Mouse (Mus musculus) gastrocnemius, adult 18-20 months (tissue): ENCODE measurements around the gene Ctf1. TPM values are rescaled to one million over a fixed set of nuclear protein-coding genes. Genes with fewer than 3 reads are reported as not detected.
A peak's percentile ranks its signal among the peaks of the same experiment; 100 is the strongest.
"Not testable (repeated sequence)": the region's sequence is repeated elsewhere in the genome, so short reads cannot be mapped to it uniquely, and the experiment has no call there.

Source experiments
- DNase-seq: peaks from one replicate; pipeline ENCODE4 v3.0.0; 2021; ENCODE audit warnings: low spot score
- total RNA-seq, 2 experiments: library from RNA; stranded (reverse); gene quantifications; 2 replicates each; pipeline ENCODE4 v1.2.3; 2021

The Ctf1 gene
- total RNA-seq, 2 experiments from 2014 or later = 17.3 to 17.5 TPM

GRCm38 (mm10) chr7:127730170-127730569, 17.6 kb downstream of the Ctf1 start:
- no peak for DNase-seq

DNA sequence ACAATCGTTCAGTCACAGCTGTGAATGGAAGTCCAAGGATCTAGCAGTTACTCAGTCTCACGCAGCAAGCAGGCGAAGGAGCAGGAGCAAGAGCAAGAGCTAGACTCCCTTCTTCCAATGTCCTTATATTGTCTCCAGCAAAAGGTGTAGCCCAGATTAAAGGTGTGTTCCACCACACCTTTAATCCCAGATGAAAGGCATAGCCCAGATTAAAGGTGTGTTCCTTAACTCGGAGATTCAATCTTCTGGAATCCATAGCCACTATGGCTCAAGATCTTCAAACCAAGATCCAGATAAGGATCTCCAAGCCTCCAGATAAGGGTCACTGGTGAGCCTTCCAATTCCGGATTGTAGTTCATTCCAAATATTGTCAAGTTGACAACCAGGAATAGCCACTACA, 19.5 kb downstream of the Ctf1 start, which contains the start of gene Ctf2:
Gene Ctf2 (minus strand): TSS at position 101 of the 400 bp plus-strand sequence.
- DNase-seq = not testable (repeated sequence)

- DNase-seq = peak; percentile 65
Measured at GRCm38 (mm10) chr7:127744366-127745045, 32.0 kb downstream of the Ctf1 start, which contains the start of gene Fbxl19. Gene Fbxl19 (plus strand): TSS chr7:127744543.

- DNase-seq = peak; percentile 96
Measured at GRCm38 (mm10) chr7:127745251-127745651, 32.7 kb downstream of the Ctf1 start.

DNA sequence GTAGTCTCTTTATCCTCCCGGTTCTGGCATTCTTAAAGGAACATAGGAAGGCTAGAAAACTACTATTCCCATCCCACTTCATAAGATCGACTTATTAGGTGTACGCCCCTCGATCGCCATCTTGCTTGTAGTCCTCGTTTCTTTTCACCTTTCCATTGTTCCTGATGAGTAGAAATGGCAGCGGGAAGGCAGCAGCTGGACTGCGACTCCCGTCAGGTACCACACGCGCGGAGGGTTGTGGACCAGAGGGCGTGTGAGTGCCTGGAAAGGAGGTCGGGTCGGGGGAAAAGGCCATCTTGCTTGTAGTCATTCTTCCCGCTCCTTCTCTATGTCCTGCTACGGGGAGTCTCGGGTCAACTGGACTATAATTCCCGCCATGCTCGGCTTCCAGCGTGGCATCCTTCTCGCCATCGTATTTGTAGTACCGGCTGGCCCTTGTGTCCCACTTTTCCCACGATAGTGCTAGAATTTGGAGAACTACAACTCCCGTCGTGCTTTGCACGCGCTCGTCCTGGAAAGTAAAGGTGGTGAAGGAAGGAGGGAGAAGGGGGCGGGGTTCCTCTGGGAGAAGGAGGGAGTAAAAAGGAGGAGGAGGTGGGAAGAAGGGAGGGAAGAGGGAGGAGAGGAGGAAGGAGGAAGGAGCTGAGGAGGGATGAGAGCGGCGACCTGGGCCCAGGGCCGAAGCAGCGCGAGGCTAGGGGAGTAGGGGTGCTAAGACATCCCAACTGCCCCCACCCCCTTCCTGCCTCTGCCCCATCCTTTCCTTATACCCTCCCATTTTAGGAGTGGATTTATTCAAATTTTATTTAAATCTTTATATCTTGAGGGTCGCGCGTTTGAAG, 33.3 kb downstream of the Ctf1 start:
- peak; percentile 98 for DNase-seq

- DNase-seq = no peak
Measured at GRCm38 (mm10) chr7:127746494-127747491, 34.3 kb downstream of the Ctf1 start.

DNA sequence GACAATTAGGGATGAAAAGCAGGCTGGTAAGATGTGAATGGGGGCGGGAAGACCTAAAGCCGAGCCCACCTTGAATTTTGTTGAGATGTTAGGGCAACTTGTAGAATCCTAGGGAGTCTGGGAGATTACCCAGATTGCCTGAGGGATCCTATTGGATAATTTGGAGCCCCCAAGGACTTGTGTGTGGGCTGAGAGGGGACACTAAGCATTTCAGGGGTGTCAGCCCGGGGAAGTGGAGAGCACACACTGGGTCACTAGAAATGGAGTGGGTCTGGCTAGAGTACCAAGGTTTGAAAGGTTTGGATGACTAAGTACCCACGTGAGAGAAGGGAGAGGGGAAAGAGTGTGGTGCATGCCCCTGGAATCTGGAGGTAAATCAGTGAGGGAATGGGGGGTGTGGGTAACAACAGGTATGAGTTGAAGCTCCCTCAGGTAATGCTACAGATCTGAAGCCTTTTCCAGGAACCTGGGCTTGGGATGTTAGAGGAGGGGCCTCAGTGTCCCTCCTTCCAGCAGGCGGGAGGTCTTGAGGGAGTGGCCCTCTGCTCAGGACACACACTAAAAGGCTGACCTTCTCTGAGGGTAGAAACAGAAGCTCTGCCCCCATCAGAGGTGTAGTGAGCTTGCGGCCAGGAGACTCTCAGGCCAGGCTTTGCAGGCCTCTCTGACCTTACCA, 35.2 kb downstream of the Ctf1 start:
- no peak for DNase-seq

- no peak for DNase-seq
Measured at GRCm38 (mm10) chr7:127748235-127748560, 35.7 kb downstream of the Ctf1 start.

DNA sequence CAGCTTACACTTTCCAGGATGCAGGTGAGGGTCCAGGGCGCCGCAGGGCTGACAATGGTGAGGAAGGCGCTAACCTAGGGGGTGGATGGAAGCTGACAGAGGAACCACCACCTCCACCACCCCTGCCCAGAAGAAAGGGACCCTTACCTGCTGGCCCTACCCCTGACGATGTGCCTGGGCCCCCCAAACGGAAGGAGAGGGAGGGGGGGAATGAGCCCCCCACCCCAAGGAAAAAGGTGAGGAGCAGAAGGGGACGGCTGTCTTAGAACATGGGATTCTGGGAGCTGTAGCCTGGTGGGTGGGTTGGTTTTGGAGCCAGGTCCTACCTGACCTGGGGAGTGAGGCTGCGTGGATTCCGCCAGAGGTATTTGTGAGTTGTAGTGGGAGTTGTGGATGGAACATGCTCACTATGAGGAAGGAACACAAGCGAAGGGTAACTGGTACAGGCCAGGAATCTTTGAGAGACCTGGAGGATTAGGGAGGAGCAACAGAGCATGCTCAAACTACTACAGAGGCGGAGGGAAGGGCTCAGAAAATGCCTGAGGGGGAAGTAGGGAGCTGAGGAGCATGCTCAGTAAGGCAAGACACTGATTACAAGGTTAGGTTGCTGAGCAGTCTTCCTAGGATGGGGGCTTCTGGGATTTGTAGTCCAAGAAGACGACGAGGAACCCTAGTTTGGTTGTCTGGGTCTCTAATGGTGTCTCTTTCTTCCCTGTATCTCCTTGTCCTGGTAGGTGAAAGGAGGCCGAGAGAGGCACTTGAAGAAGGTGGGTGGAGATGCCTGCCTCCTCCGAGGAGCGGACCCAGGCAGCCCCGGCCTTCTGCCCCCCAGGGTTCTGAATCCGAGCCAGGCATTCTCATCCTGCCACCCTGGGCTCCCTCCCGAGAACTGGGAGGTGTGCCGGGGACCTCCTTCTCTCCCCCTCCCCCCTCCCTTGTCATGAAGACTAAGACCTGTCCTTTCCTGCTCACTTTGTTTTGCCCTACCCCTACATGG, 37.9 kb downstream of the Ctf1 start:
- no peak for DNase-seq

DNA sequence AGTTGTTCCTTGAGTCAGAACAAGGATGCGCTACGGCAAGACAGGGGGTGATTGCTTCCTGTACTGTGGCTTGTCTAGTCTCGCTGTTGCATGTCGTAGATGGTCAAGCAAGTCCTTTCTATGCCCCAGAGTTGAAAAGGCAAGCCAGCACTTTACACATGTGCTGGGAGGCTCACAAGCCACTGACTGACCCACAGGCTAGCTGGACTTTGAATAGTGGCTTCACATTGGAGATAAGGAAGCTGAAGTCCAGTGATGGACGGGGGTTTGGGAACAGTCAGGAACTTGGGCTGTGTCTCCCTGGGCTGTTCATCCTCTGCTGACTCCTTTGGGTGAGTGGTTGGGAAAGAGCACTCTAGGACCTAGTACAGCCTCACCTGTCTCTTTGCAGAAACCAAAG, 39.1 kb downstream of the Ctf1 start:
- no peak for DNase-seq

- no peak for DNase-seq
Measured at GRCm38 (mm10) chr7:127752069-127752468, 39.5 kb downstream of the Ctf1 start.

- no peak for DNase-seq
Measured at GRCm38 (mm10) chr7:127753158-127753557, 40.6 kb downstream of the Ctf1 start.

GRCm38 (mm10) chr7:127753741-127754140, 41.2 kb downstream of the Ctf1 start:
- no peak for DNase-seq

- no peak for DNase-seq
Measured at GRCm38 (mm10) chr7:127759716-127760115, 47.2 kb downstream of the Ctf1 start.

GRCm38 (mm10) chr7:127760478-127760877, 47.9 kb downstream of the Ctf1 start:
- no peak for DNase-seq

DNA sequence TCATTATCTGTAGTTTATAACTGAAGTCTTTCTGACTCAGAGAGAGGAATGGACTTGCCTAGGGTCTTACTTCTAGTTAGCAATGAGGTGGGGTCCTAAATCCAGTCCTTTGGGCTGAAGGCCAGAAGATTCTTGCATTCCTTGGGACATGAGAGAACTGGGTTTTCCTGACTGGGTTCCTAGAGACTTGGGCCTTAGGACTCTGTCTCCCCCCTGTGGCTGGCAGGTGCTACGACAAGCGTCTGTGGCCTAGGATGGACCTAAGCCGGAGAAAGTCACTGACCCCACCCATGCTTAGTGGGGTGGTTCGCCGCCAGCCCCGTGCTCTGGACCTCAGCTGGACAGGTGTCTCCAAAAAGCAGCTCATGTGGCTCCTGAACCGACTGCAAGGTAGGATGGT, 48.5 kb downstream of the Ctf1 start:
- DNase-seq = peak; percentile 82

DNA sequence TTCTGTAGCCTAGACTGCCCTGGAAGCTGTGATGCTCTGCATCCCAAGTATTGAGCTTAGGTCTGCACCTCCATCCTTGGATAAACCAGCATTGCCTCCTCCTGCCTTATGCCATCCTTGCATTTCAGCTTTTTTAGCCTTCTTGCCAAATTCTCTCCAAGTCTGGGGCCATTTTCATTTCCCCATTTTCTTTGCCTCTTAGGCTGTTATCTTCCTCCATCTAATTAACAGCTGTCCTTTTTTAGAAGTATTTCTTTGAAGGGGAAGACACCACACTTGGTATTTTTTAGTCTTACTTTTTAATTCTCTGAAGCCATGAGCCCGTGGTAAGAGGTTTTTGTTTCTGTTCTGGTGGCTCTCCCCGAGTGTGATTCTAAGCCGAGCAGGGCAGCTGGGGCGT, 51.1 kb downstream of the Ctf1 start:
- no peak for DNase-seq

DNA sequence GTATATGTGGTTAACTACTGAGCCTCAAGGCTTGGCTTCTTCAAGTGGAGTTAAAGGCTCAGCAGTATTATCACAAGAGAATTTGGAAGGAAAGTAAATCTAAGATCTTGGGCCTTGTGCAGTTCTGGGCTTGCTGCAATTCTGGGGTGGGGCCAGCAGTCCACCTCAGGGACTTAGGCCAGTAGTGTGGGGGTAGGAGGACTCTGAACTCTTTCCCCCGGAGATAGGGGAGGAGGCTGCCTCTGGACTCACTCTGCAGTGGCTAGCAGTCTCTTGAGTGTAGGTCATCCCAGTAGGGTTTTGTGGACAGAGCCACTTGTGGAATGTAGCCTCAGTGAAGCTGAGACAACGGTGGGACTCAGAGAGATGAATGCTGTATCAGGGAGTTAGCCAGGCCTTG, 53.2 kb downstream of the Ctf1 start:
- DNase-seq = no peak

DNA sequence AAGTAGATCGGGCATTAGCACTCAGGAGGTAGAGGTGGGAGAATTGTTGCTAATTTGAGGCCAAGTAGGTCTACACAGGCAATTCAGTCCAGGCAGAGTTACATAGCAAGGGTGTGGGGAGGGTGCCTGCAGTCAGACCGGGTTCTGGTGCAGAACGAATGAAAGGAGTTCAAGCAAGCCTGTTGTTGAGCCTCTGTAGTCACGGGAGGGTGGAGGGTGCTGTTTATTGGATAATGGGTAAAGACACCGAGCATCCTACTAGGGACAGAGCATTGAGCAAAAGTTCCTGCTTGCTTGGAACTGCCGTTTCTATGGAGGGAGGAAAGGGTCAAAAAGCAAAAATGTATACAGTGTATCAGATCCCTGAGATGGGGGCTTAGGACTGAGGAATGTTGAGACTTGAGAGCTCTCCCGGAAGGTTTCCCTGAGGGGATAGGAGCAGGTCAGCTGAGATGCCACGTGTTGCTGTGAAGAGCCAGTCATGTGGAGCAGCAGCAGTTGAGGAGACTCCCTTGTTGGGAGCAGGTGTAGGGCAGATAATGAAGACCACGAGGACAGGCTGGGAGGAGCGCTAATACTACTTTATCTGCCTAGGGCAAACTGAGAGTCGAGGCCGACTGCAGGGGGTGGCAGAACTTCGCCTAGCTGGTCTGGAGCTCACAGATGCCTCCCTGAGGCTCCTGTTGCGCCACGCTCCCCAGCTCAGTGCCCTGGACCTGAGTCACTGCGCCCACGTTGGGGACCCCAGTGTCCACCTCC, 54.5 kb downstream of the Ctf1 start:
- DNase-seq = no peak
